Mouse (Mus musculus): ENCODE measurements around the gene Sumf1. TPM values are rescaled to one million over a fixed set of nuclear protein-coding genes. Genes with fewer than 3 reads are reported as not detected.

The Sumf1 gene
- polyA plus RNA-seq, 1 experiment = 14.3 TPM

DNA sequence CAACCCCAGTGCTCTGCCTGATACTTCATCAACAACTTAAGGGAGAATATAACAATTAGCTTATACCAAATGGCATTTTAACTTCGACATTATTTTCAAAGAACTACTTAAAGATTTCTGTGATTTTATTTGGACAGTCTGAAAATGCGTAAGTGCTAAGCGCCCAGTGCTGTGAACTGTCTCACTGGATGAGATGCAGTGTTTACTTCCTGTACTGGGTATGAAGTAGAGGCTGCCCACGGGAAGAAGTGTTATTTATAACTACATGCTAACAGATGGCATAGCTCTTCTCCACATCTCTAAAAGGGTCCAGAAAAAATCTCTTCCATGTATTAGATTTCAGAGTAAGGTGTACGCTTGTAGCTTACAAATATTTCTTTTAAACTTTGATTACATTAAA is 54.7 kb downstream of the Sumf1 start:
- H3K4me1 ChIP-seq (ENCODE audit: control insufficient read depth, insufficient read depth, low read length) = no peaks in the 10 kb centered on the region
- H3K27ac ChIP-seq (ENCODE audit: insufficient read depth, low read length) = no peak overlapping the region
- no peaks in the 10 kb centered on the region for H3K9me3 ChIP-seq (replicated peaks; ENCODE audit: control insufficient read depth, insufficient read depth, low read length, poor library complexity, severe bottlenecking)
- TF ChIP-seq EP300 (IDR thresholded peaks at IDR 0.05; ENCODE audit: insufficient read depth, low read depth, low read length) = no peak
- no peak for TF ChIP-seq CTCF (IDR thresholded peaks at IDR 0.05; ENCODE audit: low read depth, low read length)
- no peak for TF ChIP-seq POLR2A (IDR thresholded peaks at IDR 0.05; ENCODE audit: insufficient read depth, low read length)
- H3K36me3 ChIP-seq (ENCODE audit: control insufficient read depth, insufficient read depth, low read length, poor library complexity, severe bottlenecking) = no peaks in the 10 kb centered on the region
- no peak overlapping the region for H3K9ac ChIP-seq (ENCODE audit: low read depth, poor library complexity, severe bottlenecking)
- no peak overlapping the region for H3K4me3 ChIP-seq (ENCODE audit: low read depth, low read length)
- H3K27me3 ChIP-seq (ENCODE audit: control insufficient read depth, insufficient read depth, low read length, poor library complexity, severe bottlenecking) = no peaks in the 10 kb centered on the region

DNA sequence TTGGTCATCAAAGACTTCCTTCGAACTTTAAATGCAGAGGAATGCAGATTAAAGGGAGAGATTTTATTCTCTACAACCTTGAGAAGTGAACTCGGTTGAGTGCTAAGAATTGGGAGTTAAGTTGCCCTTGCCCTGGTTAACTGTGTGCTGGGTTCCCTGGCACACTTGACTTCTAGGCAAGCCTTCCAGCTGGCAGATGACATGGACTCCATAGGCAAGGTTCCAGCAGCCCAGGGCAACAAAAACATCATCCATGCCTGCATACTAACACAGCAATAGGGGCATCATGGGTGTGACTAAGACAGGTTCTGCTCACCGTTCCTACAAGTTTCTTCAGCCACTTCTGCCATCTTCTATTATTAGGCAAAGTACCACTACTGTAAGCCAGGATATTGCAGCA is 58.8 kb downstream of the Sumf1 start:
- H3K9me3 ChIP-seq (replicated peaks; ENCODE audit: control insufficient read depth, insufficient read depth, low read length, poor library complexity, severe bottlenecking) = no peaks in the 10 kb centered on the region
- TF ChIP-seq POLR2A (IDR thresholded peaks at IDR 0.05; ENCODE audit: insufficient read depth, low read length) = no peak
- no peak for TF ChIP-seq EP300 (IDR thresholded peaks at IDR 0.05; ENCODE audit: insufficient read depth, low read depth, low read length)
- no peak for TF ChIP-seq CTCF (IDR thresholded peaks at IDR 0.05; ENCODE audit: low read depth, low read length)
- no peaks in the 10 kb centered on the region for H3K36me3 ChIP-seq (ENCODE audit: control insufficient read depth, insufficient read depth, low read length, poor library complexity, severe bottlenecking)
- H3K4me1 ChIP-seq (ENCODE audit: control insufficient read depth, insufficient read depth, low read length) = no peaks in the 10 kb centered on the region
- no peak overlapping the region for H3K9ac ChIP-seq (ENCODE audit: low read depth, poor library complexity, severe bottlenecking)
- H3K27me3 ChIP-seq (ENCODE audit: control insufficient read depth, insufficient read depth, low read length, poor library complexity, severe bottlenecking) = no peaks in the 10 kb centered on the region
- H3K4me3 ChIP-seq (ENCODE audit: low read depth, low read length) = no peak overlapping the region
- no peak overlapping the region for H3K27ac ChIP-seq (ENCODE audit: insufficient read depth, low read length)

DNA sequence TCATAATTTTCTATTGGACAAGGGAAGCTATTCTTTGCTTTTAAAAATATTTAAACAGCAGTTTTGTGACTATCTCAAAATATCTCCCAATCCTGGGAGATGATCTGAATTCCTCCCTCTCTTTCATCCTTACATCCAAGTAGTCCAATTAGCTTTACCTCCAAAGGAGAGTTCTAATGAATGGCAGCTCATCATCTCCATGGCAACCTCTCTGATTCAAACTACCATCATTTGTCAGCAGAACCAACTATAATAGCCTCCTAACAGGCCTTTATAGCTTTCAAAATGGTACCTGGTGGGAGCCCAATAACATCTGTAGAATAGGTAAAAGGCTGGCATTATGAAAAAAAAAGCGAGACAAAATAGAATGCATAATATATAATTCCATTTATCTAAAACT is 59.9 kb downstream of the Sumf1 start:
- H3K9me3 ChIP-seq (replicated peaks; ENCODE audit: control insufficient read depth, insufficient read depth, low read length, poor library complexity, severe bottlenecking) = no peaks in the 10 kb centered on the region
- no peaks in the 10 kb centered on the region for H3K4me1 ChIP-seq (ENCODE audit: control insufficient read depth, insufficient read depth, low read length)
- H3K36me3 ChIP-seq (ENCODE audit: control insufficient read depth, insufficient read depth, low read length, poor library complexity, severe bottlenecking) = no peaks in the 10 kb centered on the region
- H3K9ac ChIP-seq (ENCODE audit: low read depth, poor library complexity, severe bottlenecking) = no peak overlapping the region
- no peak for TF ChIP-seq EP300 (IDR thresholded peaks at IDR 0.05; ENCODE audit: insufficient read depth, low read depth, low read length)
- TF ChIP-seq POLR2A (IDR thresholded peaks at IDR 0.05; ENCODE audit: insufficient read depth, low read length) = no peak
- TF ChIP-seq CTCF (IDR thresholded peaks at IDR 0.05; ENCODE audit: low read depth, low read length) = no peak
- no peaks in the 10 kb centered on the region for H3K27me3 ChIP-seq (ENCODE audit: control insufficient read depth, insufficient read depth, low read length, poor library complexity, severe bottlenecking)
- H3K4me3 ChIP-seq (ENCODE audit: low read depth, low read length) = no peak overlapping the region
- no peak overlapping the region for H3K27ac ChIP-seq (ENCODE audit: insufficient read depth, low read length)

DNA sequence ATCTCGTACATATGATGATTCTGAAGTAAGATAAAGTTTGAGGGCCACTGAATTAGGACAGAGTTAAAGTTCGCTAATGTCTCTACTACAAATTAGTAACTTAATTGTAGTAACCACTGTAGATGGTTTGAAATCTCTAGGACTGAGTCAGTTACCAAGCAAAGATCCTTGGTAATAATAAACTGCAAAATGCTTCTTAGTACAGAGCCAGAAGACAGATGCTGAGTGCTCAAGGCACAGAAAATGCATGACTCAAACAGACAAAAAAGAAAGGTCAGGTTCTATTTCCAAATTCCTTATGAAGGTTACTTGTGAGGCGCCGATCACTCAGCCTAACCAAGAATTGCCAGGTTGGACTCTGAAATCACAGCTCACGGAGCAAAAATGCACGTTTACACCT is 67.5 kb downstream of the Sumf1 start:
- no peak overlapping the region for H3K9ac ChIP-seq (ENCODE audit: low read depth, poor library complexity, severe bottlenecking)

GRCm38 (mm10) chr6:108114971-108115370 is 70.4 kb downstream of the Sumf1 start:
- no peak for TF ChIP-seq POLR2A (IDR thresholded peaks at IDR 0.05; ENCODE audit: insufficient read depth, low read length)
- TF ChIP-seq EP300 (IDR thresholded peaks at IDR 0.05; ENCODE audit: insufficient read depth, low read depth, low read length) = no peak
- TF ChIP-seq CTCF (IDR thresholded peaks at IDR 0.05; ENCODE audit: low read depth, low read length) = no peak
- H3K27me3 ChIP-seq (ENCODE audit: control insufficient read depth, insufficient read depth, low read length, poor library complexity, severe bottlenecking) = no peaks in the 10 kb centered on the region

More for the DNA sequence above, 67.5 kb downstream of the Sumf1 start:
- no peaks in the 10 kb centered on the region for H3K9me3 ChIP-seq (replicated peaks; ENCODE audit: control insufficient read depth, insufficient read depth, low read length, poor library complexity, severe bottlenecking)
- no peak overlapping the region for H3K4me3 ChIP-seq (ENCODE audit: low read depth, low read length)
- no peak for TF ChIP-seq CTCF (IDR thresholded peaks at IDR 0.05; ENCODE audit: low read depth, low read length)
- TF ChIP-seq POLR2A (IDR thresholded peaks at IDR 0.05; ENCODE audit: insufficient read depth, low read length) = no peak
- no peak for TF ChIP-seq EP300 (IDR thresholded peaks at IDR 0.05; ENCODE audit: insufficient read depth, low read depth, low read length)
- no peak overlapping the region for H3K27ac ChIP-seq (ENCODE audit: insufficient read depth, low read length)
- no peaks in the 10 kb centered on the region for H3K36me3 ChIP-seq (ENCODE audit: control insufficient read depth, insufficient read depth, low read length, poor library complexity, severe bottlenecking)
- no peaks in the 10 kb centered on the region for H3K4me1 ChIP-seq (ENCODE audit: control insufficient read depth, insufficient read depth, low read length)
- no peaks in the 10 kb centered on the region for H3K27me3 ChIP-seq (ENCODE audit: control insufficient read depth, insufficient read depth, low read length, poor library complexity, severe bottlenecking)

GRCm38 (mm10) chr6:108111693-108112092 is 73.7 kb downstream of the Sumf1 start:
- Histone ChIP-seq H3K9me3 (replicated peaks; ENCODE audit: control insufficient read depth, insufficient read depth, low read length, poor library complexity, severe bottlenecking) (no peaks in the 10 kb centered on the region), H3K36me3 (ENCODE audit: control insufficient read depth, insufficient read depth, low read length, poor library complexity, severe bottlenecking) (no peaks in the 10 kb centered on the region), H3K9ac (ENCODE audit: low read depth, poor library complexity, severe bottlenecking) (no peak overlapping the region), H3K4me1 (ENCODE audit: control insufficient read depth, insufficient read depth, low read length) (no peaks in the 10 kb centered on the region), H3K27me3 (ENCODE audit: control insufficient read depth, insufficient read depth, low read length, poor library complexity, severe bottlenecking) (no peaks in the 10 kb centered on the region), H3K27ac (ENCODE audit: insufficient read depth, low read length) (no peak overlapping the region), H3K4me3 (ENCODE audit: low read depth, low read length) (no peak overlapping the region)
- TF ChIP-seq CTCF (IDR thresholded peaks at IDR 0.05; ENCODE audit: low read depth, low read length) (no peak), EP300 (IDR thresholded peaks at IDR 0.05; ENCODE audit: insufficient read depth, low read depth, low read length) (no peak), POLR2A (IDR thresholded peaks at IDR 0.05; ENCODE audit: insufficient read depth, low read length) (no peak)

More at GRCm38 (mm10) chr6:108114971-108115370, 70.4 kb downstream of the Sumf1 start:
- no peak overlapping the region for H3K9ac ChIP-seq (ENCODE audit: low read depth, poor library complexity, severe bottlenecking)
- H3K4me3 ChIP-seq (ENCODE audit: low read depth, low read length) = no peak overlapping the region
- no peaks in the 10 kb centered on the region for H3K36me3 ChIP-seq (ENCODE audit: control insufficient read depth, insufficient read depth, low read length, poor library complexity, severe bottlenecking)
- H3K9me3 ChIP-seq (replicated peaks; ENCODE audit: control insufficient read depth, insufficient read depth, low read length, poor library complexity, severe bottlenecking) = no peaks in the 10 kb centered on the region
- H3K4me1 ChIP-seq (ENCODE audit: control insufficient read depth, insufficient read depth, low read length) = no peaks in the 10 kb centered on the region
- no peak overlapping the region for H3K27ac ChIP-seq (ENCODE audit: insufficient read depth, low read length)
